Mouse (Mus musculus): Measurements from ENCODE around the gene 1600014C23Rik.

DNA sequence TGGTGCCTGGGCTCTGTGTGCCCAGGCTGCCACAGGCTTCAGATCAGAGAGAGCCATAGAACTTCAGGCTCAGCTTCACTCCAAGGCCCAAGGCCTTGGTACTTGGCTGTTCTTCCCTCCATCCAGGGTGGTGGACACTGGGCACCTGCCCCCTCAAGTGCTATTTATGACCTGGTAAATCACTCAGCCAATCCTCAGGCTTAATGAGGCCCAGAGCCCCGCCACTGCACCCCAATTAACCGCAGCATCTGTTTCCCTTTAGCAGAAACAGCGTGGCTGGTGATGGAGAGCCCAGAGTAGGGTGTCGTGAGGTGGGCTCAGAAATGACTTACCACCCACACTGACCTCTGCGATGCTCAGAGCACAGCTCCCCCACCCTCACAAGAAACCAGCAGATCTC lies 23.2 kb upstream of the 1600014C23Rik start:
- TF ChIP-seq CTCF (IDR thresholded peaks at IDR 0.05): no peak
- no peak for TF ChIP-seq EP300 (IDR thresholded peaks at IDR 0.05)

All from lung, postnatal 0 days (tissue).